Mouse (Mus musculus) C3H10T1/2 (cell line): ENCODE data around the gene Spdye4b. TPM values are rescaled to one million over a fixed set of nuclear protein-coding genes. Genes with fewer than 3 reads are reported as not detected.

Experiments used
- polyA plus RNA-seq, 2 experiments: library from polyadenylated mRNA; unstranded; fragments of >200 nt; fragmentation: generic; extraction: Trizol; gene quantifications; one replicate each; pipeline ENCODE4 v1.2.1; 2012; ENCODE audit warnings: missing spikeins in 2 of 2

Spdye4b gene
- polyA plus RNA-seq: under 1 TPM in 1 of 2 experiments, not detected in 1; 0.02 TPM

GRCm38 (mm10) chr5:143180255-143181076, at the start of gene Spdye4b, which contains the start of gene Rbak:
Spdye4b (plus strand) TSS chr5:143181017.
Rbak (minus strand) TSS chr5:143180775.

GRCm38 (mm10) chr5:143147481-143147880, 33.3 kb upstream of the Spdye4b start, which contains the start of gene Olfr718-ps1:
Olfr718-ps1 (minus strand) TSS chr5:143147581.

GRCm38 (mm10) chr5:143226790-143227189, 46.0 kb downstream of the Spdye4b start, which contains the start of gene Spdye4a:
Spdye4a (minus strand) TSS chr5:143226890.

GRCm38 (mm10) chr5:143235028-143235693, 54.3 kb downstream of the Spdye4b start, which contains the start of gene Zfp12:
Zfp12 (plus strand) TSS chr5:143235163.

Other genes starting within 250 kb of the Spdye4b start
- 100 to 1,000 TPM; 284 to 311 TPM for gene Fscn1, start 220.7 kb upstream of the Spdye4b start, polyA plus RNA-seq
- gene Rnf216, start 68.0 kb upstream of the Spdye4b start, polyA plus RNA-seq: 10 to 100 TPM in 1 of 2 experiments, 1 to 10 TPM in 1; 1.9 to 15.8 TPM
- gene Olfr718-ps1, start 33.4 kb upstream of the Spdye4b start, polyA plus RNA-seq: not detected
- gene Rbak, start 242 bp upstream of the Spdye4b start, polyA plus RNA-seq: 1 to 10 TPM in 1 of 2 experiments, under 1 TPM in 1; 0.18 to 4.2 TPM
- not detected for gene Spdye4a, start 45.9 kb downstream of the Spdye4b start, polyA plus RNA-seq
- gene Zfp12, start 54.1 kb downstream of the Spdye4b start, polyA plus RNA-seq: 1 to 10 TPM in 1 of 2 experiments, under 1 TPM in 1; 0.57 to 6.5 TPM
- gene Zfp316, start 89.0 kb downstream of the Spdye4b start, polyA plus RNA-seq: 1 to 10 TPM; 1.6 to 8.9 TPM
- gene Zfp853, start 112.6 kb downstream of the Spdye4b start, polyA plus RNA-seq: under 1 TPM in 1 of 2 experiments, not detected in 1; 0.01 TPM
- gene E130309D02Rik, start 134.3 kb downstream of the Spdye4b start, polyA plus RNA-seq: 10 to 100 TPM; 21.4 to 24.3 TPM
- 10 to 100 TPM; 56.6 to 92.2 TPM for gene Zdhhc4, start 148.2 kb downstream of the Spdye4b start, polyA plus RNA-seq
- not detected for gene Grid2ip, start 176.3 kb downstream of the Spdye4b start, polyA plus RNA-seq
- 100 to 1,000 TPM in 1 of 2 experiments, 10 to 100 TPM in 1; 50.1 to 119 TPM for gene Kdelr2, start 222.8 kb downstream of the Spdye4b start, polyA plus RNA-seq